15 mouse cellular contexts compared by ENCODE assay signal in the genomic region with DNA sequence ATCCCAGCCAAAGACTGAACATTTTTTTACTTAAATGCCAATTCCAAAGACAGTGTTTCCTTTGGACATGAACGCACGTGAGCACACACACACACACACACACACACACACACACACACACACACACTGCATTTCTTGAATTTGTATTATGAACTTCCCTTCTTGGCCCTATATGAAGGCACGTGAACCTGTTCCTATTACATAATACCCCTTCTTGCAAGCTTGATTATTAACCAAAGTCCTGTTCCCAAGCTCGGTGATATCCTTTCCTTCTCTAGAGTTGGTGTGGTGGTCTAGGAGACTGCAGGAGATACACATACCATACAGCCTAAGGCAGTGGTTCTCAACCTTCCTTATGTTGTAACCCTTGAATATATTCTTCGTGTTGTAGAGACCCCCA. TPM values are rescaled to one million over a fixed set of nuclear protein-coding genes. Genes with fewer than 3 reads are reported as not detected.
"Had no signal": no experiment of that assay in that cellular context is flagged by ENCODE, and none has a peak within 500 bp of the region (broad histone marks: within the 10 kb centered on the region; RNA-seq: fewer than 3 reads in every experiment).

No protein-coding gene starts in this region.

- H3K4me1 ChIP-seq: hindbrain, embryonic 13.5 days; lung, embryonic 15.5 days; megakaryocyte, embryonic 14.5 days; midbrain, embryonic 15.5 days; neural tube, embryonic 12.5 days had no signal

- H3K4me2 ChIP-seq: hindbrain, embryonic 13.5 days; liver, embryonic 15.5 days; lung, embryonic 15.5 days; midbrain, embryonic 11.5 days; midbrain, embryonic 15.5 days; neural tube, embryonic 12.5 days had no signal

- H3K4me3 ChIP-seq: hindbrain, embryonic 13.5 days; left cerebral cortex, adult 2 months; limb, embryonic 10.5 days; liver, embryonic 15.5 days; lung, embryonic 15.5 days; megakaryocyte, embryonic 14.5 days; midbrain, embryonic 15.5 days; neural tube, embryonic 12.5 days had no signal

- H3K9me3 ChIP-seq: hindbrain, embryonic 13.5 days; limb, embryonic 10.5 days; liver, embryonic 15.5 days; lung, embryonic 15.5 days; midbrain, embryonic 15.5 days; neural tube, embryonic 12.5 days had no signal

- DNase-seq: lung, postnatal 14 days had no signal

- ATAC-seq: hindbrain, postnatal 0 days; midbrain, embryonic 15.5 days had no signal

- H3K27ac ChIP-seq: hindbrain, embryonic 13.5 days; hindbrain, postnatal 0 days; left cerebral cortex, adult 2 months; limb, embryonic 10.5 days; lung, embryonic 15.5 days; macrophage; midbrain, embryonic 15.5 days; neural tube, embryonic 12.5 days; stomach, postnatal 0 days had no signal

- H3K9ac ChIP-seq: hindbrain, embryonic 13.5 days; liver, embryonic 15.5 days; lung, embryonic 15.5 days; midbrain, embryonic 15.5 days; neural tube, embryonic 12.5 days had no signal

- H3K36me3 ChIP-seq: hindbrain, embryonic 13.5 days; limb, embryonic 10.5 days; liver, embryonic 15.5 days; lung, embryonic 15.5 days; midbrain, embryonic 15.5 days; neural tube, embryonic 12.5 days had no signal

- H3K27me3 ChIP-seq: hindbrain, embryonic 13.5 days; liver, embryonic 15.5 days; lung, embryonic 15.5 days; megakaryocyte, embryonic 14.5 days; midbrain, embryonic 15.5 days; neural tube, embryonic 12.5 days had no signal

RNA-seq across cellular contexts. Expression of gene Aass, which starts 7.0 kb away (rescaled TPM):
- total RNA-seq: monocyte, adult 5-6 weeks; neutrophil, adult 5-6 weeks had no signal
- polyA plus RNA-seq: macrophage had no signal
